Mouse (Mus musculus): Measurements from ENCODE around the gene Gpm6b.

Gpm6b gene

DNA sequence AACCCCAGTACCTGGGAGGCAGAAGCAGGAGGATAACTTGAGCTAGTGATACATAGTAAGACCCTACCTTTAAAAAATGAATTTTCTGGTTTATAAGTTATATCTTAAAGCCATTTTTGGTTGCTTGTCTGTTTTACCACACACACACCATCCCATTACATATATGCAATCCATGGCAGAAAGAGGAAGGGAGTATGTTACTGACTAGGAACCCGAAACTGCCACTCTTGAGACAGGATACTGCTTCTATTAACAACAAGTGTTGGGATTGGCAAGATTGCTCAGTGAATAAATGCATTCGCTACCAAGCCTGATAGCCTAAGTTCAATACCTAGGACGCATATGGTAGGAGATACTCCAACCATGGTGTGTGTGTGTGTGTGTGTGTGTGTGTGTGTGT, 117.6 kb downstream of the Gpm6b start:
- no peak for DNase-seq (ENCODE audit: low spot score)

DNA sequence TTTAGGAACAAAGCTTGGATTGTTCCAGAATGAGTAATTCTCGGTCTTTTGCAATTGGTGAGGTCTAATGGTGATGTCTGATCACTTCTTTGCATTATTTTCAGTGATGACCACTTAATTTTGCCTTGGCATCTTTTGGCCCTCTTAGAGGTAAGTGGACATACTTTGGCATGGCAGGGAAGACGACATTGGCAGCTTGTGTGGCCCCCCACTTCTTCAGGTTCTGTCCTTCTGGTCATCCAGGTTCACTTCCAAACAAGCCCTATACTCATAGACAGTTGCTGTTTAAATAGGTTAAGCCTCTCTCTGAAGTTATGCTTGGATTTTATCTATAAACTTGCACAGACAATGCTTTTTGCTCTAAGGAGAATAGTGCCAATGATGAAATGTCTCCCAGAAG, 120.2 kb downstream of the Gpm6b start:
- no peak for DNase-seq (ENCODE audit: low spot score)

DNA sequence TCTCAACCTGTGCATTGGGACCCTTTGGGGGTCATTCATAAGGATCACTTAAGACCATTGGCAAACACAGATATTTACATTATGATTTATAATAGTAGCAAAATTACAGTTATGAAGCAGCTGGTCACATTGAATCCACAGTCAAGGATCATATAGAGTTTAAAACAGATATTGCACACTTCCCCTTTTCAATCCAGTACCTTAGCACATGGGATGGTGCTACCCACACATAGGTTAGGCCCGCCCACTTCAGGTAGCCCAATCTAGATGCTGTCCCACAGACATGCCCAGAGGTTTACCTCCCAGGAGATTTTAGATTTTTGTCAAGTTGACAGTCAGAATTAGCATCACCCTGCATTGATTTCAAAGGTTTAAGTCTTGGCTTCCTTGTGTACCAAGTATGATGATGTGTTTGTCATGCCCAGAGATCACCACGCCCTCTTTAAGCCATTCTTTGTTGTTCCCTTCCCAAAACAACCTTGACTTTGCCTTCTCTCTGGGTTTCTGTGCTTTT, 121.3 kb downstream of the Gpm6b start:
- no peak for DNase-seq (ENCODE audit: low spot score)

DNA sequence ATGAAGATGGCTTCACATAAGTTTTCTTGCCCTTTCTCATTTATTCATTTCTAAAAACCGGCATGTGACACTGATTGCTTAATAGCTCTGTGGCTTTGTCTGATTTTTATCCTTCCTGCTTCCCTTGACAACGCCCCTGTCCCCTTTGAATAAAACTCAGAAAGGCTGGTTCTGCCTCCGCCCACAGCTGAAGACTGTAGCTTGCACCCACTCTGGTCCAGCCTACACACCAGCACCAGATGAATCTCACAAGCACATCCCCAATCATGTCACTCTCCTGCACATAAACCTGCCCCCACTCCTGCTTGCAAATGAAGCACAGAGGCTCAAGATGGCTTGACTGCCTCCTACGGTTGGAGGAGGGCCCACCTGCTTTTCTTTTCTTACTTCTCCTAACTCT, 121.7 kb downstream of the Gpm6b start:
- no peak for DNase-seq (ENCODE audit: low spot score)

DNA sequence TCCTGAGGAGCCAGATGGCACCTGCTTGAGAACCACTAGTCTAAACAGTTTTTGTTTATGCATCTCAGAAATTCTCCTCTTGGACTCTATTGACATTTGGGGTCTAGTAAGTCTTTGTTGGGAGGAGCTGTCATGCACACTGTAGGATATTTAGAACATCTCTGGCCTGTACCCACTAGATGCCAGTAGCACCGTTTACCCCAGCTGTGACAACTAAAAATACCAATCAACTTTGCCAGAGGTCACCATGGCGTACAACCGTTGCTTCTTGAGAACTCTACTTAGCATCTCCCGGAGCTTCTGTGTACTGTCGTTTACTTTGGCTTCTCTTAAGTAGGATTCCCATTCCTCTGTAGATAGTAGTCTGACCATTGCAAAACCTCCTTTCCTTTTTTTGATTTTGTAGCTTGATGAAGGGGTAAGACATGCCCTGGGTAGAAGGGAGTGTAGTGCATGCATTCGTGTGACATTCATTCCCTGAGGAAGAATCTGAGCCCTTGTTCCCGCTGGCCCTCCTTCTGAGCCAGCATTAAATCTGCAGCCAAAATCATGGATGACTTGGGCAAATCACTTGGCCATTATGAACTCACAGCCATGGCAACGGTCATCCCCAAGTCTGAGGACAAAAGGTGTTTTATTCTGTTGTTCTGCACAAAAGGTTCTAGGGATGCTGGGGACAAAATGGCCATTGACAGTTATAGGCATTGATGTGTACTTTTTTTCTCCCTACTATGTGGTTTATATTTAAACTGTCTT, 126.9 kb downstream of the Gpm6b start:
- no peak for DNase-seq (ENCODE audit: low spot score)

DNA sequence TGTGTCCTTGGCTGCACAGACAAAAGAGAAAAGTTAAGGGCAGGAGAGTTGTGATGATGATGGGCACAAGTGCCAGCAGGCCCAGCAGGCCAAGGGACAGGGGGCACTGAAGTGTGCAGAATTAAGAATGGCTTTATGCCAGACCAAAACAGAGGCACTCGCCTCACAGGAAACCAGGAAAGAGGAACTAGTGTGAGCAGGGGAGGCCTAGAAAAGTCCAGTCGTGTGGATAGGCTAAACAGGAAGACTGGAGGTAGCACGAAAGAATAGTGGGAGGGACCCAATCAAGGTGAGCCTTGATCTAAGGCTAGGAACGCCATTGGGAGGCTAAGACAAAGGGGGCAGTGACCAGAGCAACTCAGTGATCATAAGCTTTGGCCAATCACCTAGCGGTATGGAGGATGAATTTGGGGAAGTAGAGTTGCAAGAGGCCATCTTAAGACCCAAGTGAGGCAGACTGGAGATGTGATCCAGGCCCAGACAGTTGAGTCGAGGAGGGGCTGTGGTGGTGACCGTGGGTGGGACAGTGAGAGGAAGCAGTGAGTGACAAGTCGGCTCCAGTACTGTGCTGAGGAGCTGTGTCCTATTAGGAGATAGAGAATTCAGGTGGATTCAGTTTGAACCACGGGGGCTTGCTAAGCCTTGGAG, 138.1 kb downstream of the Gpm6b start:
- DNase-seq (ENCODE audit: low spot score): no peak

DNA sequence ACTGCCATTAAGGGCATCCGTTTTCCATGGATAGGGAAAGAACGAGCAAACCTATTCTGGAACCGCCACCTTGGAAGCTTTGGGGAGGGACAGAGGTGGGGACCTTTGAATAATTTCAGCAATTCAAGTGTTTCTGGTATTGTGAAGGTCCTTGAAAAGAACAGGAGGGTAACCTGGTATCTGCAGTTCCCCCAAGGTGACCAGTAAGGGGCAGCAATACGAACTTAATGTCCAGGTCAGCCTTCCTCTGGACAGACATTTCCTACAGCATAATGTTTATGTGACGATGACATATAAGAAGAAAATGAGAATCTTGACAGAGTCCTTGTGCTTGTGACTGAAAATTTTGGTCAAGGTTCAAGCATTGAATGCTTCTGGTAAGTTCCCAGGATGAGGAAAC, 139.9 kb downstream of the Gpm6b start:
- DNase-seq (ENCODE audit: low spot score): no peak

DNA sequence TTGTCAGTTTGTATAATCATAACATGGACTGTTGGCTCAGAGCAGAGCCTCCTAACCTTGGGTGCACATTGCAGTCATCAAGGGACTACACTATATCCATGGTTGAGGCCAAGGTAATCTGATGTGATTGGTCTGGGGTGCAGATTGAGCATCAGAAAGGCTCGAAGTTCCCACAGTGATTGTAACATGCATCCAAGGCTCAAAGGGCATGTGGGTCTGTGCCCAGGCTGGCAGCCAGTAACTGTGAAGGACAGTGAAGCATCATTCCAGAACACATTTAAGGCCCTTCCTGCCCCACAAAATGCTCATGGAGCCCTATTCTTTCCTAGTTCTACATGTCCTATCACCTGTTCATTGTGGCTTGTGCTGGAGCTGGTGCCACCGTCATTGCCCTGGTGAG, 144.9 kb downstream of the Gpm6b start:
- no peak for DNase-seq (ENCODE audit: low spot score)

DNA sequence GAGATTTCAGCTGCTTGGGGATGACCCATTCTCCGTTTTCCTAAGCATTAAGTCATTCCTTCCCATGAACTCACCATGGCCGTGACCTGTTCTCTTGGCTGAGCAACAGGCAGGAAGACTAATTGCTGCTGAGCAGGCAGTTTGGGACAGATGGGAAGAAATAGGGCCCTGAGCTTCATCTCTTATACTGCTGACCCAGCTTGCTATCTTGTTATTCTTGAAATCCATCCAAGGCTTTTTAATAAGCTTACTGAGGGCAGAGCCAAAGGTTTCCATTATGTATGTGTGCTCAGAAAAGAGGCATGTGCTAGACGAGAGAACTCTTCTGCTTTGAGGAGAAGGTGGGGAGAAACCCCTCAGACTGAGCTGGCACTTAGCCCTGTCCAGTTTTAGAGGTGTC, 146.2 kb downstream of the Gpm6b start:
- no peak for DNase-seq (ENCODE audit: low spot score)

DNA sequence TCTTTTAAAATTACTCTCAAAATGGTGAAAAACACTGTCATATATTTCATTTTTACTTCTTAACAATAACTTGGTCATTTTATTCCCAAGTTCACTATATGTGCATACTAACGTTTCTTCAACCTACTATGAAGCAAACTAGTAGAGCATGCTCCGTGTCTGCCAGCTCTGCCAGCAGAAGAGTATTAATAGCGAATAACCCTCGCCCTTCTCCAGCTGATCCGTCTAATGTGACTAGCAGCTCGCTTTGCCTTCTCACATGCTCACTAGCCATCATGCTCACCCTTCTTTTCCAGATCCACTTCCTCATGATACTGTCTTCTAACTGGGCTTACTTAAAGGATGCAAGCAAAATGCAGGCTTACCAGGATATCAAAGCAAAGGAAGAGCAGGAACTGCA, 147.9 kb downstream of the Gpm6b start:
- no peak for DNase-seq (ENCODE audit: low spot score)

DNA sequence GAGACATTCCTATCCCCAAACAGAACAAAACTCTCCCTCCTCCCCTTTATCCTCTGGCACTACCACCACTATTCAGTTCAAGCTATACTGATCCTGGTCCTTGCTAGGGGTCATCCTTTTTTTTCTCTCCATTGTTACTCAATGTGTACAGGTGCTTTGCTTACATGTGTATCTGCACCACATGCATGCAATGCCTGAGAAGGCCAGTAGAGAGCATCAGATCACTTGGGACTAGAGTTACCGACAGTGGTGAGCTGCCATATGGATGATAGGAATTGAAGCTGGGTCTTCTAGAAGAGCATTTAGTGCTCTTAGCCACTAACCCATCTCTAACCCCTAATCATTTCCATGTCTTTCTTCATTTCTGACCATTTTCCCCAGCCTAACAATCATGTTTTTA, 155.0 kb downstream of the Gpm6b start:
- DNase-seq (ENCODE audit: low spot score): no peak

DNA sequence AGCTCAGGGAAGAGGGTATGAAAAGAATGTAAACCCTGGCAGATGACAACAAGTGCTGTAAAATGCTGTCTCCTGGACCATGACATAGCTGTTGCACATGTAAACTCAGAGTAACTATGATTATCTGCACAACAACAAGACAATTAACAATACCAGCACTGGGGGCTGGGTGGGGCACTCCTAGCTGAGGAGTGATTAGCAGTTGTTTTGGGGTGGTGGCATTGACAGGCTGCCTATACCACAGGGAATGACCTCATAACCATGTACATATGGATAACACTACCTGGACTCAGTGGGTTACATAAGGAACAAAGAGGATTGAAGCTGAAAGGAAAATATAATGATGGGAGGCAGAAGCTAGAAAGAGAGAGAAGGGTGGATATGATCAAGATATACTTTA, 169.2 kb downstream of the Gpm6b start:
- DNase-seq (ENCODE audit: low spot score): no peak

DNA sequence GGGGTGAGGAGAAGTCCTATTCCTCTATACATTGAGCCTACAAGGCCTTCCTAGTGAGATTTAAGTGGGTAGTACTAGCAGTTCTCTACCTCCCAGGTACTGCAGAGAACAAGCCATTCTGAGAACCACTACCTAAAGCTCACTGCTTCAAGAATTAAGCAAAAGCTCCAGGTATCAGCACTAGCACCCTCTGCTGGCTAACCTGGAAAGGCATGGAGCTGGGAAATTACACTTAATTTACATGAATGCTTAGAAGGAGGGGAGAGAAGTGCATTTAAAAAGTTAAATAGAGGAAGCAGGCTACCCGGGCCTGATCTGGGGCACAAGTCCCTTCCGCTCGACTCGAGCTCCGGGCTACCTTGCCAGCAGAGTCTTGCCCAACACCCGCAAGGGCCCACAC, 177.5 kb downstream of the Gpm6b start:
- DNase-seq (ENCODE audit: low spot score): peak; percentile 47

DNA sequence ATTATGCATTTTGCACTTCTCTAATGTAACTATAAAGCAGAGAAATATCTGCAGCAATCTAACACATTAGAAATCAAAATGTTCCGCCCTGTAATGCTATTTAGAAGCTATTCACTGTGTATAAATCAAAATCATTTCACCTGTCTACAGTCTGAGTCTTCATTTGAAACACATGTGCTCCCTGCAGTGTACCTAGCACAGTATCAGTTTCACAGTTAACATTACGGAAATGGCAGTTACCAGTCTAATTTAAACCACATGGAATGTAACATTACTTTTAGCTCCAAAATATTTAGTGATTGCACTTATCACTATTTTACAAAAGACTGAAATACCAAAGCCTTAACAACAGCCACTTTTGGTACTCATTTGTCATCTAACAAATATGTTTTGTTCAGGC, 196.1 kb downstream of the Gpm6b start:
- DNase-seq (ENCODE audit: low spot score): no peak

Measured in embryo, embryonic 10.5 days (tissue).